Mouse (Mus musculus) embryonic facial prominence, embryonic 10.5 days (tissue): ENCODE results near the gene Tnf. TPM values are rescaled to one million over a fixed set of nuclear protein-coding genes. Genes with fewer than 3 reads are reported as not detected.
A peak's percentile ranks its signal among the peaks of the same experiment; 100 is the strongest.

Source experiments
- DNase-seq: peaks from one replicate; pipeline ENCODE4 v3.0.0-alpha.2; 2017; ENCODE audit warnings: low spot score
- H3K27ac ChIP-seq: fragments of 300-500 bp; sonication (generic); replicated peaks from 2 replicates; pipeline ENCODE4 v1.5.1; 2016; ENCODE audit warnings: mild to moderate bottlenecking
- H3K27me3 ChIP-seq: fragments of 300-500 bp; sonication (generic); replicated peaks from 2 replicates; pipeline ENCODE4 v1.6.1; 2016; ENCODE audit warnings: low read depth, mild to moderate bottlenecking; ENCODE audit not compliant: poor library complexity, severe bottlenecking
- H3K36me3 ChIP-seq: fragments of 300-500 bp; sonication (generic); replicated peaks from 2 replicates; pipeline ENCODE4 v1.6.1; 2016; ENCODE audit warnings: mild to moderate bottlenecking, moderate library complexity
- H3K4me1 ChIP-seq: fragments of 300-500 bp; sonication (generic); 2 replicates; pipeline ENCODE4 v1.6.1; 2016
- H3K4me3 ChIP-seq: fragments of 300-500 bp; sonication (generic); 2 replicates; pipeline ENCODE4 v1.5.1; 2016; ENCODE audit warnings: mild to moderate bottlenecking, moderate library complexity
- H3K9me3 ChIP-seq: fragments of 300-500 bp; sonication (generic); 2 replicates; pipeline ENCODE4 v1.6.1; 2016; ENCODE audit warnings: mild to moderate bottlenecking
- WGBS: fragments of 180-500 bp; shearing (Covaris S2); methylation state at CpG from one replicate; pipeline ENCODE4 v1.1.7; 2016; 5-methylcytosine and 5-hydroxymethylcytosine counted together
- polyA plus RNA-seq: library from polyadenylated mRNA; unstranded; fragments of >200 nt; fragmentation: Nextera tagmentation; extraction: Ambion mirVana; gene quantifications from 2 replicates; pipeline ENCODE4 v1.2.1, GENCODE M21; 2016

The Tnf gene
- polyA plus RNA-seq, 1 experiment from 2014 or later = not detected

- H3K9me3 ChIP-seq = no peaks in the 10 kb centered on the region
- H3K36me3 ChIP-seq = peaks cover 92% of the 10 kb centered on the region
- H3K27me3 ChIP-seq = no peaks in the 10 kb centered on the region
- peaks cover 3% of the 10 kb centered on the region for H3K4me1 ChIP-seq
- H3K4me3 ChIP-seq = no peak overlapping the region
- DNase-seq = no peak
- no peak overlapping the region for H3K27ac ChIP-seq
- WGBS = 84% methylated on average over 14 of the region's 14 CpGs
Measured at GRCm38 (mm10) chr17:35226561-35227046, 24.8 kb upstream of the Tnf start.

- no peak for DNase-seq
- 93% methylated on average over 5 of the region's 5 CpGs for WGBS
- H3K36me3 ChIP-seq = peaks cover 89% of the 10 kb centered on the region
- no peaks in the 10 kb centered on the region for H3K9me3 ChIP-seq
- H3K4me3 ChIP-seq = no peak overlapping the region
- H3K4me1 ChIP-seq = 0 out of 2 replicates have a peak, but pooled peaks cover 9% of the 10 kb centered on the region
- H3K27me3 ChIP-seq = no peaks in the 10 kb centered on the region
- no peak overlapping the region for H3K27ac ChIP-seq
Measured at GRCm38 (mm10) chr17:35225456-35225855, 23.6 kb upstream of the Tnf start.

- 94% methylated on average over 4 of the region's 4 CpGs for WGBS
- H3K36me3 ChIP-seq = peaks cover 90% of the 10 kb centered on the region
- DNase-seq = no peak
Measured at GRCm38 (mm10) chr17:35224641-35225040, 22.8 kb upstream of the Tnf start.

GRCm38 (mm10) chr17:35222299-35222698, 20.5 kb upstream of the Tnf start:
- no peak overlapping the region for H3K27ac ChIP-seq
- peaks cover 76% of the 10 kb centered on the region for H3K36me3 ChIP-seq
- H3K4me3 ChIP-seq = no peak overlapping the region
- DNase-seq = no peak
- WGBS = 77% methylated on average over 6 of the region's 6 CpGs
- 0 out of 2 replicates have a peak, but pooled peaks cover 15% of the 10 kb centered on the region for H3K4me1 ChIP-seq
- no peaks in the 10 kb centered on the region for H3K27me3 ChIP-seq
- H3K9me3 ChIP-seq = no peaks in the 10 kb centered on the region

More at GRCm38 (mm10) chr17:35224641-35225040, 22.8 kb upstream of the Tnf start:
- Histone ChIP-seq H3K27me3 (no peaks in the 10 kb centered on the region), H3K4me3 (no peak overlapping the region), H3K4me1 (0 out of 2 replicates have a peak, but pooled peaks cover 15% of the 10 kb centered on the region), H3K9me3 (no peaks in the 10 kb centered on the region), H3K27ac (no peak overlapping the region)

GRCm38 (mm10) chr17:35220156-35220952, 18.5 kb upstream of the Tnf start, which contains the start of gene Gm16181:
Gene Gm16181 (plus strand): TSS chr17:35220834.
- H3K27me3 ChIP-seq = no peaks in the 10 kb centered on the region
- no peak for DNase-seq
- 0 out of 2 replicates have a peak, but pooled peaks cover 15% of the 10 kb centered on the region for H3K4me1 ChIP-seq
- peaks cover 60% of the 10 kb centered on the region for H3K36me3 ChIP-seq
- peak within 1 kb of the TSS; percentile 11 for H3K27ac ChIP-seq
- H3K9me3 ChIP-seq = no peaks in the 10 kb centered on the region
- WGBS = 83% methylated on average over 28 of the region's 28 CpGs
- no peak within 1 kb of the TSS for H3K4me3 ChIP-seq

GRCm38 (mm10) chr17:35219601-35220041, 17.8 kb upstream of the Tnf start:
- H3K27me3 ChIP-seq = no peaks in the 10 kb centered on the region
- peaks cover 17% of the 10 kb centered on the region for H3K4me1 ChIP-seq
- DNase-seq = no peak
- H3K4me3 ChIP-seq = no peak overlapping the region
- no peaks in the 10 kb centered on the region for H3K9me3 ChIP-seq
- 83% methylated on average over 6 of the region's 6 CpGs for WGBS
- 0 out of 2 replicates have a peak overlapping the region, but pooled peaks have one; percentile 11 for H3K27ac ChIP-seq
- H3K36me3 ChIP-seq = peaks cover 53% of the 10 kb centered on the region

GRCm38 (mm10) chr17:35218516-35219193, 16.8 kb upstream of the Tnf start:
- no peak for DNase-seq
- Histone ChIP-seq H3K27ac (no peak overlapping the region), H3K4me3 (no peak overlapping the region), H3K4me1 (peaks cover 22% of the 10 kb centered on the region), H3K9me3 (no peaks in the 10 kb centered on the region), H3K27me3 (no peaks in the 10 kb centered on the region), H3K36me3 (peaks cover 44% of the 10 kb centered on the region)
- WGBS = 79% methylated on average over 18 of the region's 18 CpGs

- Histone ChIP-seq H3K9me3 (no peaks in the 10 kb centered on the region), H3K4me1 (peaks cover 7% of the 10 kb centered on the region), H3K27me3 (no peaks in the 10 kb centered on the region), H3K4me3 (no peak overlapping the region), H3K27ac (no peak overlapping the region), H3K36me3 (no peaks in the 10 kb centered on the region)
- DNase-seq = no peak
- 93% methylated on average over 5 of the region's 5 CpGs for WGBS
Measured at GRCm38 (mm10) chr17:35213071-35213470, 11.3 kb upstream of the Tnf start.

- peaks cover under 1% of the 10 kb centered on the region for H3K27me3 ChIP-seq
- H3K36me3 ChIP-seq = no peaks in the 10 kb centered on the region
- no peaks in the 10 kb centered on the region for H3K9me3 ChIP-seq
- no peak for DNase-seq
- peaks cover 7% of the 10 kb centered on the region for H3K4me1 ChIP-seq
- WGBS = 77% methylated on average over 3 of the region's 3 CpGs
- H3K4me3 ChIP-seq = no peak overlapping the region
- no peak overlapping the region for H3K27ac ChIP-seq
Measured at GRCm38 (mm10) chr17:35210593-35210992, 8.8 kb upstream of the Tnf start.

- 78% methylated on average over 12 of the region's 12 CpGs for WGBS
Measured at GRCm38 (mm10) chr17:35209785-35210535, 8.2 kb upstream of the Tnf start.

GRCm38 (mm10) chr17:35205380-35205769, 3.6 kb upstream of the Tnf start:
- H3K9me3 ChIP-seq = no peaks in the 10 kb centered on the region
- H3K4me1 ChIP-seq = peaks cover 9% of the 10 kb centered on the region
- no peak for DNase-seq
- H3K36me3 ChIP-seq = no peaks in the 10 kb centered on the region
- no peak overlapping the region for H3K27ac ChIP-seq
- peaks cover 53% of the 10 kb centered on the region for H3K27me3 ChIP-seq
- WGBS = 57% methylated on average over 10 of the region's 10 CpGs
- peak overlapping the region; percentile 20; the same call in 1 of the 2 replicates for H3K4me3 ChIP-seq

More at GRCm38 (mm10) chr17:35209785-35210535, 8.2 kb upstream of the Tnf start:
- Histone ChIP-seq H3K9me3 (no peaks in the 10 kb centered on the region), H3K36me3 (no peaks in the 10 kb centered on the region), H3K4me1 (peaks cover 11% of the 10 kb centered on the region), H3K4me3 (no peak overlapping the region), H3K27ac (no peak overlapping the region), H3K27me3 (peaks cover 7% of the 10 kb centered on the region)
- no peak for DNase-seq
